Mouse (Mus musculus) lung, embryonic 16.5 days (tissue): ENCODE results near the gene Cemip. TPM values are rescaled to one million over a fixed set of nuclear protein-coding genes. Genes with fewer than 3 reads are reported as not detected.
"Not testable (repeated sequence)": the region's sequence is repeated elsewhere in the genome, so short reads cannot be mapped to it uniquely, and the experiment has no call there.

Experiments
- ATAC-seq: fragments of 200-750 bp; cut with Nextera tagmentation; 2 replicates; pipeline ENCODE4 v1.8.0; 2017; ENCODE audit warnings: low read depth, mild to moderate bottlenecking, moderate library complexity
- H3K27ac ChIP-seq: fragments of 300-500 bp; sonication (generic); 2 replicates; pipeline ENCODE4 v1.5.1; 2014; ENCODE audit warnings: mild to moderate bottlenecking, control low read depth, low read length
- H3K27me3 ChIP-seq: fragments of 300-500 bp; sonication (generic); 2 replicates; pipeline ENCODE4 v1.6.1; 2014; ENCODE audit warnings: low read depth, low read length, mixed read lengths; ENCODE audit not compliant: control insufficient read depth, insufficient read depth
- H3K36me3 ChIP-seq: fragments of 300-500 bp; sonication (generic); 2 replicates; pipeline ENCODE4 v1.6.1; 2014; ENCODE audit warnings: low read length; ENCODE audit not compliant: control insufficient read depth, insufficient read depth
- H3K4me1 ChIP-seq: fragments of 300-500 bp; sonication (generic); replicated peaks from 2 replicates; pipeline ENCODE4 v1.6.1; 2014; ENCODE audit warnings: low read length, mixed read lengths; ENCODE audit not compliant: control insufficient read depth, insufficient read depth
- H3K4me2 ChIP-seq: fragments of 300-500 bp; sonication (generic); 2 replicates; pipeline ENCODE4 v1.6.1; 2014; ENCODE audit warnings: low read depth, low read length, control low read depth
- H3K4me3 ChIP-seq: fragments of 300-500 bp; sonication (generic); 2 replicates; pipeline ENCODE4 v1.5.1; 2014; ENCODE audit warnings: mild to moderate bottlenecking, low read length, control low read depth
- H3K9ac ChIP-seq: fragments of 300-500 bp; sonication (generic); 2 replicates; pipeline ENCODE4 v1.6.1; 2014; ENCODE audit warnings: low read length, control low read depth
- H3K9me3 ChIP-seq: fragments of 300-500 bp; sonication (generic); 2 replicates; pipeline ENCODE4 v1.6.1; 2016; ENCODE audit warnings: low read length; ENCODE audit not compliant: control insufficient read depth
- WGBS: fragments of 180-500 bp; shearing (Covaris S2); extraction: QIAGEN DNeasy Blood & Tissue Kit; methylation state at CpG from one replicate; pipeline ENCODE4 v1.1.7; 2014; 5-methylcytosine and 5-hydroxymethylcytosine counted together
- polyA plus RNA-seq: library from polyadenylated mRNA; unstranded; fragments of >200 nt; fragmentation: Nextera tagmentation; extraction: Ambion mirVana; gene quantifications from 2 replicates; pipeline ENCODE4 v1.2.1, GENCODE M21; 2015

Gene Cemip
- polyA plus RNA-seq: 1.4 and 1.5 TPM in 2 replicates

DNA sequence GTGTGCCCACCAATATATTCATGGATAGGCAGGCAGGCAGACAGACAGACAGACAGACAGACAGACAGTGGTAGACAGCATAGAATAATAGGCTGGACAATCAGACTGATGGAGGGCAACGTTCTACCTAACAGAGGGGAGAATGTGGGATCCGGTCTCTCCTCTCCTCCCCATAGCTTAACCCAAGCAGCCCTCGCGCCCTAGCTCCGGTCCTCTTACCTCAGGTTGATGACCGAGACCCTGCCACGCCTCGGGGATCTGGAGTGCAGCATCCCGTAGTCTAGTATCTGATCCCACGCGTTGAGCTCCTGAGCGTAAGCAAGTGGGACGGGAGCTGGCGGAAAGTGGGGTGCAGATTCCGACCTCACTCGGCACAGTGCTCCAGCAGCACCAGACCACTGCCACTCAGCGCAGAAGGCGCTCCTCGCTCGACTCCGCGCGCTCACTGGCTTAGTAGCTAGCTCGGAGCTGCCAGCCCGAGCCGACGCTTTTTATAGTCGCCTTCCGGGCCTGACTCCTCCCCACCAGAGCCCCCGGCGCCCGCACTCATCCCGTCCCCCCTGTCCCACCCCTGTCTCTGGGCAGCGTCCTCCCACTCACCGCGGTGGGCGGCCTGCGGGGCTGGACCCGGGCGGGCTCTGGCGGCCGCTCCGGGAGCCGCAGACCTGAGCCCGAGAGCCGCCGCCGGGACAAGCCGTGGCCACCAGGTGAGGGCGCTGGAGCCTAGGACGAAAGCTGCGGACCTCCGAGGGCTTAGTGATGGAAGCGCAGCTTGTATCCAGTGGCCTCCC, at the start of gene Cemip:
TSS of gene Cemip (minus strand) at position 464 of the 791 bp plus-strand sequence.
- H3K9me3 ChIP-seq: no peaks in the 10 kb centered on the region
- H3K27me3 ChIP-seq: peaks cover 14% of the 10 kb centered on the region
- H3K4me1 ChIP-seq: peaks cover 8% of the 10 kb centered on the region; the same call in 1 of the 2 replicates
- H3K9ac ChIP-seq: peak within 1 kb of the TSS; percentile 46
- peak within 1 kb of the TSS; percentile 86 for H3K4me2 ChIP-seq
- no peaks in the 10 kb centered on the region for H3K36me3 ChIP-seq
- peak within 1 kb of the TSS; percentile 51 for H3K4me3 ChIP-seq
- H3K27ac ChIP-seq: no peak within 1 kb of the TSS
- ATAC-seq: peak; percentile 90
- WGBS: under 1% methylated on average over 54 of the region's 54 CpGs

- H3K4me3 ChIP-seq: no peak overlapping the region
- peak; percentile 57 for ATAC-seq
- no peaks in the 10 kb centered on the region for H3K9me3 ChIP-seq
- no peak overlapping the region for H3K9ac ChIP-seq
- 10% methylated on average over 1 of the region's 1 CpGs for WGBS
- H3K27ac ChIP-seq: peak overlapping the region; percentile 53
- peaks cover 67% of the 10 kb centered on the region for H3K4me1 ChIP-seq
- no peak overlapping the region for H3K4me2 ChIP-seq
- no peaks in the 10 kb centered on the region for H3K36me3 ChIP-seq
- H3K27me3 ChIP-seq: no peaks in the 10 kb centered on the region
Measured at GRCm38 (mm10) chr7:84132704-84133103, 46.4 kb upstream of the Cemip start.

DNA sequence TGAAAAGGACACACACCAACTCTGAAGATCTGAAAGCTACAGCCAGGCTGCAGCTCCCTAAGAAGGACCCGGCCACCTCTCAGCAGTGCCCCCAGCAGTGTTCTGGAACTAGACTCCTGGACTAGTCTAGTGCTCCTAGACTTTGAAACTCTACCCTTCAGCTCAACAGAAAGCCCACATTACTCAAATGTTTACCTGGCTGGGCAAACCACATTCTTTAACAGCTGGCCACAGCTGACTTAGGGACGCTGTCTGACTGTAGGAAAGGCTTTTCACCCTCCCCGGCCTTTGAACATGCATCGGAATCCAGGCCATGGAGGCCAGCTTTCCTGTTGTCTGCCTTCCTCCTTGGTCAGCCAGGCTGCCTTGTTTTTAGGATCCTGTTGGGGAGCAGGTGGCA, 45.4 kb upstream of the Cemip start:
- no peaks in the 10 kb centered on the region for H3K9me3 ChIP-seq
- no peak overlapping the region for H3K4me2 ChIP-seq
- H3K36me3 ChIP-seq: no peaks in the 10 kb centered on the region
- no peak for ATAC-seq
- H3K27me3 ChIP-seq: no peaks in the 10 kb centered on the region
- peaks cover 61% of the 10 kb centered on the region for H3K4me1 ChIP-seq
- 62% methylated on average over 4 of the region's 4 CpGs for WGBS
- H3K9ac ChIP-seq: no peak overlapping the region
- H3K27ac ChIP-seq: peak overlapping the region; percentile 28
- H3K4me3 ChIP-seq: no peak overlapping the region

GRCm38 (mm10) chr7:84128661-84129060, 42.4 kb upstream of the Cemip start:
- peak; percentile 90 for ATAC-seq
- 39% methylated on average over 8 of the region's 8 CpGs for WGBS
- H3K4me1 ChIP-seq: peaks cover 43% of the 10 kb centered on the region
- no peak overlapping the region for H3K9ac ChIP-seq
- no peaks in the 10 kb centered on the region for H3K9me3 ChIP-seq
- no peak overlapping the region for H3K4me3 ChIP-seq
- H3K27me3 ChIP-seq: no peaks in the 10 kb centered on the region
- H3K4me2 ChIP-seq: peak overlapping the region; percentile 10; the same call in 1 of the 2 replicates
- no peaks in the 10 kb centered on the region for H3K36me3 ChIP-seq
- peak overlapping the region; percentile 93 for H3K27ac ChIP-seq

GRCm38 (mm10) chr7:84125730-84126129, 39.4 kb upstream of the Cemip start:
- Histone ChIP-seq H3K4me3 (no peak overlapping the region), H3K4me2 (no peak overlapping the region), H3K9me3 (no peaks in the 10 kb centered on the region), H3K4me1 (peaks cover 49% of the 10 kb centered on the region), H3K36me3 (no peaks in the 10 kb centered on the region), H3K27ac (no peak overlapping the region), H3K9ac (no peak overlapping the region), H3K27me3 (no peaks in the 10 kb centered on the region)
- 70% methylated on average over 1 of the region's 1 CpGs for WGBS
- no peak for ATAC-seq

GRCm38 (mm10) chr7:84123651-84124050, 37.3 kb upstream of the Cemip start:
- WGBS: 85% methylated on average over 3 of the region's 4 CpGs
- H3K27ac ChIP-seq, H3K4me3 ChIP-seq, ATAC-seq, H3K4me2 ChIP-seq, H3K9ac ChIP-seq, H3K27me3 ChIP-seq, H3K9me3 ChIP-seq, H3K36me3 ChIP-seq: not testable (repeated sequence)
- H3K4me1 ChIP-seq: peaks cover 53% of the 10 kb centered on the region

DNA sequence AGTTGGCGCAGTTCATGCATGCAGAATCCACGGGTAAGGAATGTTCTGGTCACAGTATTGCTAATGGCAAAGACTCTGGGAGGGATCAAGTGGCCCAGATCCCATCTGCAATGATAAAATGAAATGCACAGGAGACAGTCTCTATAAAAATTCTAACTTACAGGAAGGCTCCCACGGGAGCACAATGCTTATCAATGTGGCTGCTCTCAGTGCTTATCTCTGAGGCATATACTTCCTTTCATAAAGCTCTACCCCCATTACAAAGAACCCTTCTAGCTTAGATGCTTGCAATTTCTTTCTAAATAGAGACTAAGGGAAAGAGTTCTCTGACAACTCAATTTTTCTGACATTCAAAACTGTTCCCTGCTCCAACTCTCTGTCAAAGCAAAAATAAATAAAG, 35.5 kb upstream of the Cemip start:
- 70% methylated on average over 3 of the region's 3 CpGs for WGBS
- no peaks in the 10 kb centered on the region for H3K27me3 ChIP-seq
- no peak overlapping the region for H3K4me2 ChIP-seq
- ATAC-seq: no peak
- H3K36me3 ChIP-seq: no peaks in the 10 kb centered on the region
- peaks cover 53% of the 10 kb centered on the region for H3K4me1 ChIP-seq
- no peaks in the 10 kb centered on the region for H3K9me3 ChIP-seq
- H3K9ac ChIP-seq: no peak overlapping the region
- H3K27ac ChIP-seq: no peak overlapping the region
- no peak overlapping the region for H3K4me3 ChIP-seq

DNA sequence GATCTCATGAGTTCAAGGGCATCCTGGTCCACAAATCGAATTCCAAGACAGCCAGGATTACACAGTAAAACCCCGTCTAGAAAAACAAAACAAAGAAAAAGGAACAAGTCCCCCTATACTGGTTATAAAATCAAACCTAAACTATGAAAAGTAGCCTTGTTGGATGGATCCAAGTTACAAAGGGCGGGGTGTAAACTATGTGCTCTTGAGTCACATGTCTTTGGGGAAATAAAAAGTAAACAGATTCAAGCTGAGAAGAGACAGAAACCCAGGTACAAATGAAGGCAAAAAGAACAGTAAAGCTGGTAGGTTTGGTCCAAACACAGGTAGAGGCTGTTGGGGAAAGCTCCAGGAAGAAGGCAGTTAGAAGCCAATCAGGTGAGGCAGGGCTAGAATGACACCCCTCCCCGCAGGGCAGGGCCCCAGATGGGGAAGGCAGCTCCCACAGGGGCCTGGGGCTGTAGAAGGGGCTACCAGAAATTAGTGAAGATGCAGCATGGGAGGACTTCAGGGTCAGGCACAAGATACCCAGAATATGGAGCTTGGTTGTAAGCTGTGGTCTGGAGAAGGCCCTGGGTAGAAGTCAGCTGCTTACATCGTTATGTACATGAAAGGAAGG, 33.9 kb upstream of the Cemip start:
- Histone ChIP-seq H3K4me1 (peaks cover 62% of the 10 kb centered on the region), H3K27me3 (no peaks in the 10 kb centered on the region), H3K4me2 (no peak overlapping the region), H3K36me3 (no peaks in the 10 kb centered on the region), H3K9me3 (no peaks in the 10 kb centered on the region), H3K4me3 (no peak overlapping the region), H3K27ac (peak overlapping the region; percentile 66; the same call in 1 of the 2 replicates), H3K9ac (no peak overlapping the region)
- 48% methylated on average over 5 of the region's 5 CpGs for WGBS
- ATAC-seq: no peak

GRCm38 (mm10) chr7:84119216-84120105, 33.2 kb upstream of the Cemip start:
- peaks cover 66% of the 10 kb centered on the region for H3K4me1 ChIP-seq
- peak overlapping the region; percentile 45 for H3K27ac ChIP-seq
- no peak overlapping the region for H3K9ac ChIP-seq
- no peaks in the 10 kb centered on the region for H3K9me3 ChIP-seq
- H3K36me3 ChIP-seq: no peaks in the 10 kb centered on the region
- WGBS: 55% methylated on average over 12 of the region's 12 CpGs
- H3K27me3 ChIP-seq: no peaks in the 10 kb centered on the region
- no peak overlapping the region for H3K4me3 ChIP-seq
- H3K4me2 ChIP-seq: no peak overlapping the region
- ATAC-seq: no peak
